7 mouse cellular contexts compared by ENCODE assay signal in the genomic region with DNA sequence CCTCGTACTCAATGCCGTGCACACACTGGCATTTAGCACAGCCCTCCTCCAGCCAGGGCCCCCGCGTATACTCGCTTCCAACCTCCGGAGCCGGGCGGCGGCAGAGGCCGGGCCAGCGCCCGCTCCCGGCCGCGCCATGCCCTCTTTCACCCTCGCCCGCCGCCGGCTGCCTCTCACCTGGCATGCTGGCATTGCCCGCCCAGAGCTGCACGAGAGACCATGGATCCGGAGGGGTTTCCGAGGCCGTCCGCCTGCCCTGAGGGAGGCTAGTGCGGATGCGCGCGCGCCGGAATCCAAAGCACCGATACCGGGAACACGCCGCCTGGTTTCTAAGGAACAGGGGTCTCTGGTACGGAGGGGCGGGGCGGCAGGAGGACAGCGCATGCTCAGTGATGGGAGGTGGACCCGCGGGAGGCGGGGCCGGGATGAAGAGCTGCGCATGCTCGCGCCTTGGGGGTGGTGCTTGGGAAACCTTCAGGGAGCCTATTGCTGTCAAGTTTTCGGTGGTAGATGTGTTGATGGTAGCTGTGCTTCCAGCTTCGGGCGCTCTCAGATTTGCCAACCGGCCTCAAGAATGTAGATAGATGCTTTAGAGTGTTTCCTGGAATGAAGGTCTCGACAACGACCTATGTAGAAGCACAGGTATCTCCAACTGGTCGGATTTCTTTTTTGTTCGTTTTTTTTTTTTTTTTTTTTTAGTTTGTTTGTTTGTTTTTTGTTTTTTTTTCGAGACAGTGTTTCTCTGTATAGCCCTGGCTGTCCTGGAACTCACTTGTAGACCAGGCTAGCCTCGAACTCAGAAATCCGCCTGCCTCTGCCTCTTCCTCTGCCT. TPM values are rescaled to one million over a fixed set of nuclear protein-coding genes. Genes with fewer than 3 reads are reported as not detected.
A peak's percentile ranks its signal among the peaks of the same experiment; 100 is the strongest.
DNase-seq lines count a peak whose midpoint lies in the region; ATAC-seq lines count a peak whose summit lies in the region.

A gene (minus strand): TSS at position 388 of the 832 bp plus-strand sequence.

- peaks cover 6% of the 10 kb centered on the region for H3K4me1 ChIP-seq in intestine, embryonic 16.5 days (ENCODE audit: control insufficient read depth, insufficient read depth, low read length)
- peaks cover 5% of the 10 kb centered on the region for H3K4me1 ChIP-seq in midbrain, embryonic 11.5 days (ENCODE audit: control insufficient read depth, insufficient read depth, low read length)

- H3K4me3 ChIP-seq in intestine, embryonic 16.5 days (ENCODE audit: low read length): peak within 1 kb of the TSS; percentile 96
- peak within 1 kb of the TSS; percentile 90 for H3K4me3 ChIP-seq in midbrain, embryonic 11.5 days (ENCODE audit: low read depth, low read length)

- intact Hi-C loops in gastrocnemius, postnatal 36 days (cut with DNase I): no loop called here
- intact Hi-C loops in left cerebral cortex, postnatal 36 days (cut with DNase I): no loop called here

- H3K4me2 ChIP-seq in intestine, embryonic 16.5 days (ENCODE audit: low read depth, low read length): peak within 1 kb of the TSS; percentile 93
- peak within 1 kb of the TSS; percentile 58 for H3K4me2 ChIP-seq in midbrain, embryonic 11.5 days

- peak; percentile 98 for ATAC-seq in intestine, embryonic 16.5 days
- peak; percentile 98 for ATAC-seq in midbrain, embryonic 11.5 days (ENCODE audit: low FRiP score)

- peak; percentile 99 for DNase-seq in adrenal gland, adult 2 months
- peak; percentile 94 for DNase-seq in embryo, embryonic 11.5 days (ENCODE audit: low read depth, low spot score)
- peak; percentile 97 to 98 for DNase-seq in gastrocnemius, postnatal 36 days
- peak; percentile 96 to 98 for DNase-seq in left cerebral cortex, postnatal 36 days (ENCODE audit: low spot score in 2 of 2)
- DNase-seq in midbrain, embryonic 11.5 days (ENCODE audit: low spot score, missing footprints): peak; percentile 99
- peak; percentile 92 for DNase-seq in skeletal muscle tissue, adult 2 months (ENCODE audit: low read depth, low spot score)

- peak within 1 kb of the TSS; percentile 84 for H3K9ac ChIP-seq in intestine, embryonic 16.5 days (ENCODE audit: low read depth, low read length)
- H3K9ac ChIP-seq in midbrain, embryonic 11.5 days (ENCODE audit: low read length): peak within 1 kb of the TSS; percentile 87

- WGBS in intestine, embryonic 16.5 days: 2% methylated on average over 57 of the region's 57 CpGs
- whole genome bisulfite sequencing in midbrain, embryonic 11.5 days: 4% methylated on average over 57 of the region's 57 CpGs

- H3K27me3 ChIP-seq in intestine, embryonic 16.5 days (replicated peaks; ENCODE audit: control insufficient read depth, insufficient read depth, low read length): 0 out of 2 replicates have a peak, but pooled peaks cover 3% of the 10 kb centered on the region
- no peaks in the 10 kb centered on the region for H3K27me3 ChIP-seq in midbrain, embryonic 11.5 days (ENCODE audit: control insufficient read depth, insufficient read depth, low read length)

- H3K27ac ChIP-seq in intestine, embryonic 16.5 days (ENCODE audit: low read length): peak within 1 kb of the TSS; percentile 34; the same call in 1 of the 2 replicates
- H3K27ac ChIP-seq in midbrain, embryonic 11.5 days (ENCODE audit: low read depth, low read length): peak within 1 kb of the TSS; percentile 58

- H3K9me3 ChIP-seq in intestine, embryonic 16.5 days (ENCODE audit: control insufficient read depth, low read length): no peaks in the 10 kb centered on the region
- H3K9me3 ChIP-seq in midbrain, embryonic 11.5 days (ENCODE audit: control insufficient read depth, low read length): no peaks in the 10 kb centered on the region

- no peaks in the 10 kb centered on the region for H3K36me3 ChIP-seq in intestine, embryonic 16.5 days (ENCODE audit: control insufficient read depth, insufficient read depth, low read length)
- H3K36me3 ChIP-seq in midbrain, embryonic 11.5 days (ENCODE audit: control insufficient read depth, insufficient read depth, low read length): no peaks in the 10 kb centered on the region

RNA-seq across cellular contexts. Expression of the gene that starts here (rescaled TPM):
- 10 to 100 TPM in 1 of 2 experiments, 1 to 10 TPM in 1; 7.8 to 14.2 TPM for total RNA-seq in adrenal gland, adult 2 months (2021)
- polyA plus RNA-seq in adrenal gland, adult 2 months (2012; rRNA removed): 8.1 and 9.6 TPM in 2 replicates
- 1 to 10 TPM; 6.6 to 6.8 TPM for total RNA-seq in gastrocnemius, postnatal 36 days (2021)
- 8.7 and 10.9 TPM in 2 replicates for polyA plus RNA-seq in intestine, embryonic 16.5 days (2015; fragmentation: Nextera tagmentation; extraction: Ambion mirVana)
- 10 to 100 TPM; 25.4 to 26.3 TPM for total RNA-seq in left cerebral cortex, postnatal 36 days (2021)
- polyA plus RNA-seq in midbrain, embryonic 11.5 days (2014; fragmentation: Nextera tagmentation; extraction: Ambion mirVana): 36.5 and 38.8 TPM in 2 replicates

Comparison
In these comparisons a context has a peak if more than half of its experiments do, and no peak if none do; other contexts are left out.
1. Peak in every context shown above with its lines: DNase-seq, ATAC-seq, H3K4me3 ChIP-seq and H3K27ac ChIP-seq.